Mouse (Mus musculus): Measurements from ENCODE around the gene Fbf1.

- TF ChIP-seq EP300 (IDR thresholded peaks at IDR 0.05; ENCODE audit: insufficient read depth, low read depth, low read length) (no peak), CTCF (IDR thresholded peaks at IDR 0.05) (no peak), POLR2A (IDR thresholded peaks at IDR 0.05; ENCODE audit: insufficient read depth, low read depth, low read length) (no peak)
These were observed 24.5 kb downstream of the Fbf1 start for GRCm38 (mm10) chr11:116143468-116143867.

All from heart, adult 2 months (tissue).